Mouse (Mus musculus): ENCODE data around the gene Cfap65. TPM values are rescaled to one million over a fixed set of nuclear protein-coding genes. Genes with fewer than 3 reads are reported as not detected.

Cfap65 gene
- polyA plus RNA-seq, 1 experiment, result not detected

DNA sequence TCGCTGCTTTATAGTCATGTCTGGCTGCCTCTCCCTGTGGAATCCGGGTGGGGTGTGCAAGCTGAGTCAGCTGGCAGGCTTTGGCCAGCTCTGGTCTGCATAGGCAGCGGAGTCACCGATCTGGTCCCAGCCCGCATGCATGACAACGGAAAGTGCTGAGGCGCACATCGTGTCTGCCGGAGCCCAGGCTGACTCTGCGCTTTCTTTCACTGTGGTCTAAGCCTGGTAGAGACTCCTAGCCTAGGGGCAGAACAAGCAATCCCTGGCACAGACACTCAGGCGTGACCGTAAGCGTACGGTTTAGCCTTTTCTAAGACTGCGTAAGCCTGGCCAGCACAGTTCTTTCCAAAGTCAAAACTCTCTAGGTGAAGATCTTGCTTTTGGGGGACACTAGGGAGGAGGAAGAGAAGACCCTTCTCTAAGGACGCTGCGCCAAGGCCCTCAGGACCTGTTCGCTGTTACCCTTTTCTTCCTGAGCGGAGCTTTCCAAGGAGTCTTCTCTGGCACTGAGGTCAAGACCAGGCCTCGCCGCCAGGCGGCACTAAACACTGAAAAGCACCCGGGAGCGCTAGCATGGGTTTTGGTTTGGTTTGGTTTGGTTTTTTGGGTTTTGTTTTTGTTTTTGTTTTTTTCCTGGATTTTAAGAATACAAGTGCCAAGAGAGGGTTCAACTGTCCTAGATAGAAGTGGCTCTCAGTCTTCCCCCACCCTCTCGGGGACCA is 42.1 kb downstream of the Cfap65 start, which contains the start of gene Cryba2:
Gene Cryba2 (minus strand): TSS at position 10 of the 722 bp plus-strand sequence.
- WGBS, result 15% methylated on average over 25 of the region's 25 CpGs
- no peaks in the 10 kb centered on the region for H3K4me1 ChIP-seq (ENCODE audit: control insufficient read depth, insufficient read depth, low read length)
- H3K4me3 ChIP-seq (replicated peaks; ENCODE audit: control insufficient read depth, low read depth, low read length), result no peak within 1 kb of the TSS
- no peak within 1 kb of the TSS for H3K27ac ChIP-seq (ENCODE audit: control insufficient read depth, insufficient read depth, low read depth, low read length, poor library complexity)
- TF ChIP-seq CTCF (IDR thresholded peaks at IDR 0.05; ENCODE audit: control insufficient read depth, insufficient read depth, low read length) (peak; percentile 49; the same call in 1 of the 2 replicates), POLR2A (IDR thresholded peaks at IDR 0.05; ENCODE audit: borderline replicate concordance, control insufficient read depth, low read depth, low read length) (0 out of 2 replicates have a peak, but pooled peaks have one; percentile 12)

DNA sequence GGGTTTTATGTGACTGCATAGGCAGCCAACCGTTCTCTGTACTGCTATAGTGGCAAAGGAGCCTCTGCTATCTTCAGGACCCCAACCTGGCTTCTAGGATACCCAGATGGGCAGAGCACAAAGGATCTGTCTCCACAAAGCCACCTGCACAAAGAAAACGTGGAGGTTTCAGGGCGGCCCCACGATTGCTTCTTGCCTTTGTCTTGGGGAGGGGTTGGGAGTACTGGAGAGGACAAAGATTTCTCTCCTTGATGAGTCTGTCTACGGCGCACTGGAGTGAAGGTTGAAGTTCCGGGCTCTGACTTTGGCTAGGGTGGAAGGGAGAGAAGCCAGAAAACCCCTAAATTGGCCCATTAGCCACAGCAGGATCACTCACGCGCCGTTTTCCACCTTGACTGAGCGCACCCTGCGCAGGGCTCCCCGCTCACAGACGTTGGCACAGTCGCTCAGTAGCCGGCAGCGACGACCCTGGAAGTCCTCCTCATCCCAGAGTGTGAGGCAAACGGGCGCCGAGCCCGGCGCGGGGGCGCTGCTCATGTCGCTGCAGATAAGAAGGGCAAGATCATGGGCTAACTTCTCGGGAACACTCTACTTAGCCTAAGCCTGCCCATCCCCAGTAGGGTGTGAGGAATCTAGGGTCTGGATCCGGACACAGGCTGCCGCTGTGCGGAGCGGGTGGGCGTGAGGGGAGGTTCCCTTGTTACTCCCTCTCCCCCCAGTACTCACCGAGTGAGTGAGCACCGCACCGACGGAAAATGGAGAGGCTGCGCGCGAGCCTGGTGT is 42.9 kb downstream of the Cfap65 start:
- Histone ChIP-seq H3K27ac (ENCODE audit: control insufficient read depth, insufficient read depth, low read depth, low read length, poor library complexity) (no peak overlapping the region), H3K4me3 (replicated peaks; ENCODE audit: control insufficient read depth, low read depth, low read length) (no peak overlapping the region), H3K4me1 (ENCODE audit: control insufficient read depth, insufficient read depth, low read length) (no peaks in the 10 kb centered on the region)
- WGBS, result 7% methylated on average over 39 of the region's 39 CpGs
- no peak for TF ChIP-seq CTCF (IDR thresholded peaks at IDR 0.05; ENCODE audit: control insufficient read depth, insufficient read depth, low read length)
- no peak for TF ChIP-seq POLR2A (IDR thresholded peaks at IDR 0.05; ENCODE audit: borderline replicate concordance, control insufficient read depth, low read depth, low read length)

DNA sequence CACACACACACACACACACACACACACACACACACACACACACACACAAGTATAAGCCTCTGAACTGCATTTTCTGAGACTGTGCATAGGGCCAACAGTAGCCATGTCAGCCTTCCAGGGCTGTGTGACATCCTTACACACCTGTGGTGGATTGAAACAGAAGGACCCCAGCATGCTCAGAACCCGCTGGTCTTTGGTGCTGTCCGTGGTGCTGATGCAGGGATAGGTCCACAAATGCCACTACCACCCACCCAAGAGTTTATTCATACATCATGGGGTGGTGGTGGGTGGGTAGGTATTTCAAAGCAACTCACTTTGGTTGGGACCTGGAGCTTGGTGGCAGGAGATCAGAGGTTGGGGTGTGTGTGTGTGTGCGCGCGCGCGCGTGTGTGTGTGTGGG is 43.9 kb downstream of the Cfap65 start:
- TF ChIP-seq CTCF (IDR thresholded peaks at IDR 0.05; ENCODE audit: control insufficient read depth, insufficient read depth, low read length) (no peak), POLR2A (IDR thresholded peaks at IDR 0.05; ENCODE audit: borderline replicate concordance, control insufficient read depth, low read depth, low read length) (no peak)
- WGBS, result 2% methylated on average over 8 of the region's 8 CpGs
- Histone ChIP-seq H3K4me1 (ENCODE audit: control insufficient read depth, insufficient read depth, low read length) (no peaks in the 10 kb centered on the region), H3K27ac (ENCODE audit: control insufficient read depth, insufficient read depth, low read depth, low read length, poor library complexity) (no peak overlapping the region), H3K4me3 (replicated peaks; ENCODE audit: control insufficient read depth, low read depth, low read length) (no peak overlapping the region)

DNA sequence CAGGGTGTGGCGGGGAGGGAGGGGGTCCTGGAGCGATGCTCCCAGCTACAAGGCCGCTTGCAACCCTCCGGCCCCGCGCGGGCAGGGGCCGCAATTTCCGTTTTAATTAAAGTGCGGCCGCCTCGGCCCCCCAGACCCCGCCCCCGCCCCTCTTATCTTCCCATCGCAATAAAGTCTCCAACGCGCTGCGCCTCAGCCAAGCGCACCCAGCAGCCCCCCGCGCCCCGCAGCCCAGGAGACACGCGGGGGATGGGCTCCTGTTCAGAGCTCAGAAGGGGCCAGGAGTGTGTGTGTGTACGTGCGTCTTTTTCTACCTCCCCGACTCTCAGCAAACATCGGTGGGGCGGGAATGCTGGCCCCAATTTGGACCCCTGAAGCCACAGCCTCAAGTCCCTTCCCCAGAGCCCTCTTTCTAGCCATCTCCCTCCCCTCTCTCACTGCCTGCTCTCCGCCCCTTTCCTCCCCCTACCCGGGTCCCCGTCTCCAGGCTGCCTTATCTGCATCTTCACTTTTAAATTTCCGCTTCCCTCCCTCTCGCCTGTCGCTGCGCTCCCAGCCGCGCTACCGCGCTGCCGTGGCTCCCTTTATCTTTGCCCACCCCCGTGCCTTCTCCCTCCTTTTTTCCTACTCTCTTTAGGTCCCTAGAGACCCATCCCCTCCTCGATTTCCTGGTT is 49.9 kb downstream of the Cfap65 start, which contains the start of gene Fev:
Gene Fev (minus strand): TSS at position 51 of the 674 bp plus-strand sequence.
- no peaks in the 10 kb centered on the region for H3K4me1 ChIP-seq (ENCODE audit: control insufficient read depth, insufficient read depth, low read length)
- WGBS, result under 1% methylated on average over 42 of the region's 43 CpGs
- H3K4me3 ChIP-seq (replicated peaks; ENCODE audit: control insufficient read depth, low read depth, low read length), result no peak within 1 kb of the TSS
- no peak within 1 kb of the TSS for H3K27ac ChIP-seq (ENCODE audit: control insufficient read depth, insufficient read depth, low read depth, low read length, poor library complexity)
- no peak for TF ChIP-seq POLR2A (IDR thresholded peaks at IDR 0.05; ENCODE audit: borderline replicate concordance, control insufficient read depth, low read depth, low read length)
- TF ChIP-seq CTCF (IDR thresholded peaks at IDR 0.05; ENCODE audit: control insufficient read depth, insufficient read depth, low read length), result no peak

DNA sequence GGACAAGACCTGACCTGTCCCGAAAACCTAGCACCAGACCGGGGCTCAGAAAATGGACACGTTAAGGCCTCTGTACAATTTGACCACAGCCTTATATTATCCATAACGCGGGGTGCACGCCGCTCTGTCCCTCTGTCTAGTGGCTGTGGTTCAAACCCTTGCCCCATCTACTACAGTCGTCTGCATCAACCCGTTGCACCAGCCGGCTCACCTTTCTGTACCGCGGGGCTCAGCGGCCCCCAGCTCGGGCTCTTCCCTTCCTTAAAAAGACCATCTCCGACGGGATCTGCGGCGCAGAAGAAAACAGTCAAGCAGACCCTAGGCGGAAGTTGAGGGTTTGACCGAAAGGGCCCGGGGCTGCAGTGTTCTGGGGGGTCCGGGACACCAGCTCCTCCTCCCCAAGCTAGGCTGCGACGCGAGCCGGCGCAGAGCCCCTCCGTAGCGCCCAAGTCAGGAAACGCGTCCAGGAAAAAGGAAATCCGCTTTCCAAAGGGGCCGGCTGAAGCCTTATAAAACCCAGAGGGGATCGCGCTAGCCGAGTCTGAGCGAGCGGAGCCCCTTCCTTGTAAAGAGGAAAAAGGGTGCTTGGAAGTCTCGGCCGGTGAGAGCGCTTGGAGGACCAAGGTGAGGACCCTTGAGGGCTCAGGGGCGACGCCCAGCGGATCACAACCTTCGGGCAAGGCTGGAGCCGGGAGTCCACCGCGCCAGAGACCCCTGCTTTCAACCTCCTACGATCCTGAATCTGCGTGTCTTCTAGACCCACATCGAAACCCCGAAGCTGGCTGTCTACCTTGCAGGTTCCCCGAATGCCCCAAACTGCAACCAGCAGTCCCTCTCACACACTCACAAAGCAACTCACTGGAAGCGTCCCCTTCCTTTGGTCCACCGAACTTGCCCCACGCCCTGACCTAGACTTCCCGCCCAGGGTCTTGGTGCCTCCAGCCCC is 50.9 kb downstream of the Cfap65 start:
- Histone ChIP-seq H3K27ac (ENCODE audit: control insufficient read depth, insufficient read depth, low read depth, low read length, poor library complexity) (no peak overlapping the region), H3K4me3 (replicated peaks; ENCODE audit: control insufficient read depth, low read depth, low read length) (no peak overlapping the region), H3K4me1 (ENCODE audit: control insufficient read depth, insufficient read depth, low read length) (no peaks in the 10 kb centered on the region)
- 1% methylated on average over 57 of the region's 57 CpGs for WGBS
- no peak for TF ChIP-seq CTCF (IDR thresholded peaks at IDR 0.05; ENCODE audit: control insufficient read depth, insufficient read depth, low read length)
- TF ChIP-seq POLR2A (IDR thresholded peaks at IDR 0.05; ENCODE audit: borderline replicate concordance, control insufficient read depth, low read depth, low read length), result no peak

DNA sequence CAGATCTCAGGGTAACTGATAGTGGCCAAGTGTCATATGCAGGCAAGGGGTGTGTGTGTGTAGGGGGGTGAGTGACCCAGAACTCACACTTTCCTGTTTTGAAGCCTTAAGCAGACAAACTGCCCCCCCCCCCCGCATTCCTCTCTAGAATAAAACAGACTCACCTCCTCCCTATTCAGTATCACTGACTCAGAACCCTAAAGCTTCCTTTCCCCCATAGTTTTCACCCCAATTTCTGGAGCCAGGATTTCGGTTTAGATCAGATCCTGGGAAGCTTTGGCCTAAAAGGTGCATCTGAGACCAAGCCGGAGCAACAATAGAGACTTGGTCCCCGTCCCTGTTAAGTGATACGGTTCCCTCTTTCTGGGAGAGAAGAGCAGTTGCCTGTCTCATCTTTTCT is 52.0 kb downstream of the Cfap65 start:
- no peak overlapping the region for H3K27ac ChIP-seq (ENCODE audit: control insufficient read depth, insufficient read depth, low read depth, low read length, poor library complexity)
- whole genome bisulfite sequencing, result 21% methylated on average over 5 of the region's 5 CpGs
- H3K4me1 ChIP-seq (ENCODE audit: control insufficient read depth, insufficient read depth, low read length), result no peaks in the 10 kb centered on the region
- no peak for TF ChIP-seq CTCF (IDR thresholded peaks at IDR 0.05; ENCODE audit: control insufficient read depth, insufficient read depth, low read length)
- TF ChIP-seq POLR2A (IDR thresholded peaks at IDR 0.05; ENCODE audit: borderline replicate concordance, control insufficient read depth, low read depth, low read length), result no peak
- H3K4me3 ChIP-seq (replicated peaks; ENCODE audit: control insufficient read depth, low read depth, low read length), result no peak overlapping the region

DNA sequence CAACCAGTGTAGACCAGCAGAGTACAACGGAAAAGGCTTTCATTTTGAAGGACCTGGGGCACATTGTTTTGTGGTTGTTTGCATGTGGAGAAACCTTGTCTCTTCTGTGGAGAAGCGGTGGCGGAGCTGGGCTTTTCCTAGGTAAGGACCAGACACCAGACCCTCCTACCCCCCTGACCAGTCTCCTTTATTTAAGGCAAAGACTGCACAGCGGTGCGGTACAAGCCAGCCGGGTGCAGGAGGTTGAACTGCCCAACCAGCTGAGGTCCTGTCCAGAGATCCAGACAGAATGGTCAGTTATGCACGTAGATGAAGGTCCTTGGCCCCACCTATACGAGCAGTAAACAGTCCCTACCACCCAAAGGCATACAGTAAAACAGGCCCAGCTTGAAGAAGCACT is 52.6 kb downstream of the Cfap65 start:
- 5% methylated on average over 8 of the region's 8 CpGs for WGBS
- Histone ChIP-seq H3K4me3 (replicated peaks; ENCODE audit: control insufficient read depth, low read depth, low read length) (no peak overlapping the region), H3K27ac (ENCODE audit: control insufficient read depth, insufficient read depth, low read depth, low read length, poor library complexity) (no peak overlapping the region), H3K4me1 (ENCODE audit: control insufficient read depth, insufficient read depth, low read length) (no peaks in the 10 kb centered on the region)
- no peak for TF ChIP-seq POLR2A (IDR thresholded peaks at IDR 0.05; ENCODE audit: borderline replicate concordance, control insufficient read depth, low read depth, low read length)
- TF ChIP-seq CTCF (IDR thresholded peaks at IDR 0.05; ENCODE audit: control insufficient read depth, insufficient read depth, low read length), result no peak
